In the genomic region with DNA sequence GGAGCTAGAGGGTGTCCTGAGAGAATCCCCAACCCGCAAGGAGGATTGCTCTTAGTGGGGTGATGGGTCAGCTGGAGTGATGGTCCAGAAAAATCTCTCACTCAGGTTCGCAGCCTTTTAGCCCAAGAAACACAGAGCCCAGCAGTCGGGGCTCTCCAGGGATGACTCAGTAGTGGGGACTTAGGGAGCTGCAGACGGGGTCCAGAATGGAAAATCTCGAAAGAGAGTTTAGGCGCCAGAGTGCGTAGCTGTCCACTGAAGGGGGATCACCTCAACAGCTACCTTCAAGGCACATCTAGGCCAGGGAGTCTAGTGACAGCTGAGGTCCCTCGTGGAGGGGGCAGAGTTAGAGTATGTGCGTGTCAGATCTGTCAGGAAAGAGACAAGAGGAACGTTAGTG, we compare ENCODE assay signal across 9 mouse cellular contexts. TPM values are rescaled to one million over a fixed set of nuclear protein-coding genes. Genes with fewer than 3 reads are reported as not detected.
DNase-seq lines count a peak whose midpoint lies in the region; ATAC-seq and TF ChIP-seq lines count a peak whose summit lies in the region.
"Had no signal": no experiment of that assay in that cellular context is flagged by ENCODE, and none has a peak within 500 bp of the region (broad histone marks: within the 10 kb centered on the region; RNA-seq: fewer than 3 reads in every experiment).

No protein-coding gene starts in this region.

- no peak overlapping the region; the same call in 1 of the 2 replicates for H3K9ac ChIP-seq in lung, embryonic 16.5 days (ENCODE audit: low read length)
- H3K9ac ChIP-seq in forebrain, embryonic 14.5 days (ENCODE audit: low read length): peak overlapping the region; percentile 59; the same call in 1 of the 2 replicates
- H3K9ac ChIP-seq in limb, embryonic 14.5 days (ENCODE audit: low read depth, low read length, severe bottlenecking): peak overlapping the region; percentile 57; the same call in 1 of the 2 replicates
- H3K9ac ChIP-seq in stomach, embryonic 16.5 days (ENCODE audit: low read length): no peak overlapping the region

- TF ChIP-seq POLR2A in limb, embryonic 14.5 days (IDR thresholded peaks at IDR 0.05; ENCODE audit: borderline replicate concordance, extremely low read depth, insufficient read depth, insufficient read length): no peak

- no peaks in the 10 kb centered on the region for H3K36me3 ChIP-seq in lung, embryonic 16.5 days (ENCODE audit: control insufficient read depth, insufficient read depth, low read length)
- no peaks in the 10 kb centered on the region for H3K36me3 ChIP-seq in forebrain, embryonic 14.5 days (ENCODE audit: control insufficient read depth, insufficient read depth, low read length)
- no peaks in the 10 kb centered on the region for H3K36me3 ChIP-seq in limb, embryonic 14.5 days (ENCODE audit: control insufficient read depth, insufficient read depth, low read length)
- no peaks in the 10 kb centered on the region for H3K36me3 ChIP-seq in stomach, embryonic 16.5 days (ENCODE audit: control insufficient read depth, insufficient read depth, low read length)

- DNase-seq in lung, postnatal 25 days (ENCODE audit: low spot score): no peak
- no peak for DNase-seq in forebrain, embryonic 14.5 days (ENCODE audit: low spot score)
- no peak for DNase-seq in limb, embryonic 14.5 days (ENCODE audit: low spot score)
- no peak for DNase-seq in left cerebral cortex, postnatal 25 days (ENCODE audit: low spot score in 2 of 2)
- no peak for DNase-seq in left cerebral cortex, postnatal 14 days (ENCODE audit: low spot score in 2 of 2)
- DNase-seq: layer of hippocampus, adult 9-11 months had no signal

- peaks cover 14% of the 10 kb centered on the region for H3K4me1 ChIP-seq in lung, embryonic 16.5 days (replicated peaks; ENCODE audit: control insufficient read depth, insufficient read depth, low read length)
- 0 out of 2 replicates have a peak, but pooled peaks cover 4% of the 10 kb centered on the region for H3K4me1 ChIP-seq in forebrain, embryonic 14.5 days (ENCODE audit: control insufficient read depth, insufficient read depth, low read length)
- H3K4me1 ChIP-seq in limb, embryonic 14.5 days (ENCODE audit: control insufficient read depth, insufficient read depth, low read length): 0 out of 2 replicates have a peak, but pooled peaks cover 6% of the 10 kb centered on the region
- peaks cover 5% of the 10 kb centered on the region; the same call in 1 of the 2 replicates for H3K4me1 ChIP-seq in stomach, embryonic 16.5 days (ENCODE audit: control insufficient read depth, insufficient read depth, low read length)

- intact Hi-C loops in left cerebral cortex, postnatal 25 days (cut with DNase I): no loop called here
- intact Hi-C loops in left cerebral cortex, postnatal 14 days (cut with DNase I): no loop called here

- H3K27ac ChIP-seq in lung, embryonic 16.5 days (ENCODE audit: low read length): no peak overlapping the region
- no peak overlapping the region for H3K27ac ChIP-seq in forebrain, embryonic 14.5 days (ENCODE audit: low read depth, low read length)
- no peak overlapping the region for H3K27ac ChIP-seq in limb, embryonic 14.5 days (replicated peaks; ENCODE audit: low read depth, low read length)
- H3K27ac ChIP-seq in stomach, embryonic 16.5 days (ENCODE audit: low read length): no peak overlapping the region

- H3K9me3 ChIP-seq in lung, embryonic 16.5 days (ENCODE audit: control insufficient read depth, low read length): 0 out of 2 replicates have a peak, but pooled peaks cover 4% of the 10 kb centered on the region
- no peaks in the 10 kb centered on the region for H3K9me3 ChIP-seq in forebrain, embryonic 14.5 days (replicated peaks; ENCODE audit: control insufficient read depth, low read length)
- no peaks in the 10 kb centered on the region for H3K9me3 ChIP-seq in limb, embryonic 14.5 days (ENCODE audit: control insufficient read depth, low read length)
- H3K9me3 ChIP-seq in stomach, embryonic 16.5 days (replicated peaks; ENCODE audit: control insufficient read depth, low read length): no peaks in the 10 kb centered on the region; the same call in 1 of the 2 replicates

- H3K27me3 ChIP-seq in lung, embryonic 16.5 days (ENCODE audit: control insufficient read depth, insufficient read depth, low read depth, low read length): peaks cover 44% of the 10 kb centered on the region
- H3K27me3 ChIP-seq in forebrain, embryonic 14.5 days (replicated peaks; ENCODE audit: control insufficient read depth, insufficient read depth, low read length): peaks cover 37% of the 10 kb centered on the region
- H3K27me3 ChIP-seq in limb, embryonic 14.5 days (ENCODE audit: control insufficient read depth, insufficient read depth, low read length): peaks cover 48% of the 10 kb centered on the region
- H3K27me3 ChIP-seq in stomach, embryonic 16.5 days (ENCODE audit: control insufficient read depth, insufficient read depth, low read length): peaks cover 52% of the 10 kb centered on the region

- H3K4me3 ChIP-seq in lung, embryonic 16.5 days (ENCODE audit: low read length): peak overlapping the region; percentile 49
- peak overlapping the region; percentile 41 for H3K4me3 ChIP-seq in forebrain, embryonic 14.5 days (ENCODE audit: low read depth, low read length)
- peak overlapping the region; percentile 46 for H3K4me3 ChIP-seq in limb, embryonic 14.5 days (replicated peaks; ENCODE audit: low read length)
- H3K4me3 ChIP-seq in stomach, embryonic 16.5 days (replicated peaks; ENCODE audit: low read length): peak overlapping the region; percentile 42

- 19% methylated on average over 10 of the region's 10 CpGs for WGBS in lung, embryonic 16.5 days
- WGBS in forebrain, embryonic 14.5 days: 14% methylated on average over 10 of the region's 10 CpGs
- 20% methylated on average over 10 of the region's 10 CpGs for WGBS in limb, embryonic 14.5 days
- WGBS in stomach, embryonic 16.5 days: 21% methylated on average over 10 of the region's 10 CpGs

- H3K4me2 ChIP-seq in lung, embryonic 16.5 days (ENCODE audit: low read depth, low read length): peak overlapping the region; percentile 77
- H3K4me2 ChIP-seq in forebrain, embryonic 14.5 days (ENCODE audit: low read length): peak overlapping the region; percentile 77
- peak overlapping the region; percentile 88 for H3K4me2 ChIP-seq in limb, embryonic 14.5 days (replicated peaks; ENCODE audit: low read depth, low read length, severe bottlenecking)
- peak overlapping the region; percentile 58 for H3K4me2 ChIP-seq in stomach, embryonic 16.5 days (ENCODE audit: low read depth, low read length)

- ATAC-seq in lung, embryonic 16.5 days (ENCODE audit: low read depth): 0 out of 2 replicates have a peak, but pooled peaks have one; percentile 6
- ATAC-seq in forebrain, embryonic 14.5 days: 0 out of 2 replicates have a peak, but pooled peaks have one; percentile 2
- no peak for ATAC-seq in limb, embryonic 14.5 days (ENCODE audit: low FRiP score, low read depth)
- ATAC-seq in stomach, embryonic 16.5 days (ENCODE audit: insufficient read depth, low FRiP score): no peak

RNA-seq across cellular contexts. Expression of a gene that starts 0.3 kb away (rescaled TPM):
- polyA plus RNA-seq in lung, embryonic 16.5 days (2015; fragmentation: Nextera tagmentation; extraction: Ambion mirVana): 0.41 and 0.54 TPM in 2 replicates
- polyA plus RNA-seq in forebrain, embryonic 14.5 days (2014; fragmentation: Nextera tagmentation; extraction: Ambion mirVana): 1.8 TPM in 2 replicates
- polyA plus RNA-seq in limb, embryonic 14.5 days (2012; rRNA removed): 0.96 and 1.1 TPM in 2 replicates
- polyA plus RNA-seq in limb, embryonic 14.5 days (2014; fragmentation: Nextera tagmentation; extraction: Ambion mirVana): 1.0 and 2.2 TPM in 2 replicates
- 4.2 and 4.5 TPM in 2 replicates for polyA plus RNA-seq in stomach, embryonic 16.5 days (2015; fragmentation: Nextera tagmentation; extraction: Ambion mirVana)
- total RNA-seq in left cerebral cortex, postnatal 25 days (2021): 1 to 10 TPM; 8.4 to 9.7 TPM
- 10 to 100 TPM in 1 of 2 experiments, 1 to 10 TPM in 1; 8.3 to 11.9 TPM for total RNA-seq in left cerebral cortex, postnatal 14 days (2021)
- total RNA-seq: neutrophil, adult 5-6 weeks had no signal

Comparison
In these comparisons a context has a peak if more than half of its experiments do, and no peak if none do; other contexts are left out.
1. ATAC-seq: peak in lung, embryonic 16.5 days (single experiment) and forebrain, embryonic 14.5 days (single experiment); none in limb, embryonic 14.5 days (single experiment) and stomach, embryonic 16.5 days (single experiment).
2. H3K9ac ChIP-seq: peak in forebrain, embryonic 14.5 days (single experiment) and limb, embryonic 14.5 days (single experiment); none in lung, embryonic 16.5 days (single experiment) and stomach, embryonic 16.5 days (single experiment).
3. Peak in every context shown above with its lines, with median percentiles within 50 percentile points of each other: H3K4me2 ChIP-seq and H3K4me3 ChIP-seq.